Mouse (Mus musculus): ENCODE results near the gene Trpc2.

GRCm38 (mm10) chr7:102080311-102080710 is 2.6 kb upstream of the Trpc2 start:
- no peak for TF ChIP-seq CTCF (IDR thresholded peaks at IDR 0.05)
- TF ChIP-seq EP300 (IDR thresholded peaks at IDR 0.05) = no peak
